Mouse (Mus musculus) T-cell, adult 2 months (primary cell): ENCODE data around the gene Tpx2.

Source experiments
- DNase-seq: peaks from one replicate; pipeline ENCODE4 v3.0.0; 2022; ENCODE audit warnings: low spot score

The Tpx2 gene

DNA sequence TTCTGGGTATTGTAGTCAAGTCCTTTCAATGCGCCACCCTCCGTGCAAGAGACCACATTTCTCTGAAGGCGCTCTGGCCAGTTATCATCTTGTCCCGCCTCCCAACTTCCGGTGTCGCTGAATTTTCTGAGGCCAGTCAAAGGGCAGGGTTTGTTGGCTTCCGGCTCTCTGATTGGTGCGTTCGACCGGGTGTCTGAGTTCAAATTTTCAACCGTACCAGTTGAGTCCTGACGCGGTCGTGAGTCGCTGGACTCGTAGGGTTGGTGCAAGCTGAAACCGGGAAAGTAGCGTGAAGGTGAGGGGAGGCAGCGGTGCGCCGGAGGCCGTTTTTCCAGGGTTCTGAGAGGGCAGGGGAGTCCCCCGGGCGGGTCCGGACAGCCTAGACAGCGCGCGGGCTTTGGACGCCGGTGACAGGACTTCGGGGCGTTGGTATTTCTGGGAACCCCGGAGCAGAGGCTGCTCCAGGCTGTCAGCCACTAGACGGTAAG lies at the start of gene Tpx2:
Tpx2 (plus strand) TSS at position 150 of the 488 bp plus-strand sequence.
- peak; percentile 96 for DNase-seq

DNA sequence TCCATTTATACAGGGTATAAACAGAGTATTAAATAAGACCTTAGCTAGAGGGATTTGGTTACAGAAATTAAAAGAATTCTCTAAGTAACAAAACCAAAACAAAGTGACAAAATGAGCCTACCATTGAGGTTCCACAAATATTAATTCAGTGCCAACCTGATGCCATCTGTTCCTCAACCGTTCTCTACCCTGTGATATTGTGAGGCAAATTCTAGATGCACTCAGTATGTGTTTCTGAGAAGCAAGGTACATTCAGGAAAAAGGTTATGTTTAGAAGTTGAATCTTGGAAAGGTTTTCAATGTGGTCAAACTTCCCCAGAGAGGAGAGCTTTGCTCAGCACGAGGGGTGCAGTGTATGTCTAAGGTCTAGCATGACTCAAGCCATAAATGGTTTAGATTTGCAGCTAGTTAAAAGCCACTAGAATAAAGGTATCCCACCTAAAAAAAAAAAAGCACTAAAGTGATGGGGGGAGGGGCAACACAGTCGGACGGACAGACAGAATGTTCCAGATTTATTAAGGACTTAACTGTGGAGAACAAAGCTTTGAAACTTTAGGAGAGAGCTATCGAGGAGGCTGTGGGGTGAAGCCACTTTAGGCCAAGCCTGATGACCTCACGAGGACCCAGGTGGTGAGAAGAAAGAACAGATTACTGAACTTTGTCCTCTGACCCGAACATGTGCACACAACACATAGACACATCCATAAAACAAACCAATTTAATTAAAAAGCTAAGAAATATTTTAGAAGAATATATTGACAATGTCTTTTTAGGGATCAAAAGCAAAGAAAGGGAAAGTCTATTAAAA lies 47.6 kb upstream of the Tpx2 start:
- no peak for DNase-seq

DNA sequence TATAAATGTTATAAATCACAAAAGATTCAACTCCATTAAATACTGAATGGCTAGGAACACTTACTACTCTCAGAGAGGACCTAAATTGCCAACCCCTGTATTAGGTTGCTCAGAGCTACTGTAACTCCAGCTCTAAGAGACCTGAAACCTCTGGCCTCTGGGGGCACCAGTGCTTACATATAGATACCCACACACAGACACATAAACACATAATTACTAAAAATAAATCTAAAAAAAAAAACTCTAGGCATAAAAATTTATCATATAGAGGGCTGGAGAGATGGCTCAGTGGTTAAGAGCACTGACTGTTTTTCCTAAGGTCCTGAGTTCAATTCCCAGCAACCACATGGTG lies 47.0 kb upstream of the Tpx2 start:
- no peak for DNase-seq

DNA sequence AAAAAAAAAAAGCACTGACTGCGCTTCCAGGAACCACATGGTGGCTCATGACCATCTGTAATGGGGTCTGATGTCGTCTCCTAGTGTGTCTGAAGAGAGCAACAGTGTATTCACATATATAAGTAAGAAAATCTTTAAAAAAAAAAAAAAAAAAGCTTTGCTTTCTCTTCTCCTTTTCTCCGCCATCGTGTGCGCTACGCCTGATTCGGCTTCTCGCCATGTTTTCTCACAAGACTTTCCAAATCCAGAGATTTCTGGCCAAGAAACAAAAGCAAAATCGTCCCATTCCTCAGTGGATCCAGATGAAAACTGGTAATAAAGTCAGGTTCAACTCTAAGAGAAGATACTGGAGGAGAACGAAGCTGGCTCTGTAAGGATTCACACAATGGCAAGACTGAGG lies 45.5 kb upstream of the Tpx2 start:
- DNase-seq, result no peak

DNA sequence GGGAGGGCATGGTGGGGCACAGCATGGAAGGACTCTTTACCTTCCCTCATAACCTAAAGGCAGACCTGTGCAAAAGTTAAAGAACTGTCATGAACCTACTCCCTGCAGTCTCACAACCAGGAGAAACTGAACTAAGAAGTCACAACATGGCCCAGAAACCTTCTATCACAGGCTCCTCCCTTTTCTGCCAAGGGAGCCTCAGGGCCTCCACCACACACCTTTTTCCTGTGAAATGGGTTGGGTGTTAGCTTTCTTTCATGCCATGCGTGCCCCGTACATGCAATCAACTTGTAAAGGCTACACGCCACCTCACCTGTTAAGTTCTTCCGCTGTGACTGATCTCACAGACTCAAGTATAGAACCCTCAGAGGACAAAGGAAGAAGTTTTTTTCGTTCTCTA lies 44.7 kb upstream of the Tpx2 start:
- peak; percentile 28 for DNase-seq

DNA sequence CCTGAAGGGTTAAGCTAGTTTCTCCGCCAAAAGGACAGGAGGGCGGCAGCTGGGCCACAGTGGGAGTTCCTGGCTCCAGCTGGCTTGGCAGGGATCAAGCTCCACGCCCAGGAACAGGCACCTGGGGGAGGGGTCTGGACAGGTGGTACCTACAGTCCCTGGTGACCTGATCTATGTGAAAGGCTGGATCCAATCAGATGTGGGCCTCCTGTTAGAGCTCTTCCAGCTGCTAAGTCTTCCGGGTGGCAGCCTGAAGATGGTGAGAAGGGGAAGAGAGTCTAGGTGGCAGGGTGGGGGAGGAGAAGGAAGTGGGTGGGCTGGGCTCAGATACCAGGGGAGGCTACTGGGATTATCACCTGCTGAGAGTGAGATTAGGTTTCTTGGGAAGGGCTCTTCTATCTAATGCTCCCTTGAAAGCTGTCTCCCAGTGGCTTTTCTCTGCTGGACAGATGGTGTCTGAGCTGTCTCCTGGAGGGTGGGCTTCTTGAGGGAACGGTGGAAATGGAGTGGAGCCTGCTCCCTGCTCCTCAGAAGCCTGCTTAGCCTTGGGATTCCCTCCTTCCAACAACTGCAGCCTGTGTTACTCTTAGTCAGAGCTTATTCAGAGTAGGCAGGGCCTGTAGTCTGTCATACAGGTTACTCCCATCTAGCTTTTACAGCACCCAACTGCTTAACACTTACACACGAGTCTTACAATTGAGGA lies 43.2 kb upstream of the Tpx2 start:
- DNase-seq, result no peak

DNA sequence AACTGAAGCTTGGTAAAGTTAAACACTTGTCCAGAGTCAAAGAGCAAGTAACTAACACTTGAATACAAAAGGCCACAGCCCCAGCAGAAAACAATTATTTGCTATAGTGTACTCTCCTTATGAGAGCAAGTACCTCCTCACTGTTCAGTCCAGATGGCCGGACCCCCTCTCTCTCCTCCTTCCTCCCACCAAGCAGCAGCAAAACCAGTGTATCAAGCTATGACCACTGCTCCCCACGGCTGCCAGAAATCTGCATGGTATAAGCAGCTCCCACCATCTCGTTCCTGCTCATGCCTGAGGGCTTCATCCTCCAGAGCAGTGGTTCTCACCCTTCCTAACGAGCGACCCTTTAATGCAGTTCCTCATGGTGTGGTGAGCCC lies 42.7 kb upstream of the Tpx2 start:
- no peak for DNase-seq

DNA sequence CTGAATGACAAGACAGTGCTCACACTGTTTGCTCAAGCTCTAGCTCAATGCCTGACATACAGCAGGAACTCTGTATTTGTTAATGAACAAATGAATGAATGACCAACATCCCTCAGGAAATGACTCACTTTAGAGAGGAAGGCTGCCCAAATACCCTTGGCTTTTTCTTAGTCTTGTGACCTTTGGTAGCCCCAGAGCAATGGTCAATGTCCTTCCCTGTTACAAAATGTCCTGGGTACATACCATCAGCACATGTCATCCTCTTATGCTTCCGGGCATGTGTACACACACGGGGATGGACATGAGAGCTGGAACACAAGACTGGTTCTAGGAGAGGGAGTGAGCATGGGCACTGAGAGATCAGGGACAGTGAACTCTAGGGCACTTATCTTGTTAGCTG lies 41.7 kb upstream of the Tpx2 start:
- DNase-seq, result no peak

DNA sequence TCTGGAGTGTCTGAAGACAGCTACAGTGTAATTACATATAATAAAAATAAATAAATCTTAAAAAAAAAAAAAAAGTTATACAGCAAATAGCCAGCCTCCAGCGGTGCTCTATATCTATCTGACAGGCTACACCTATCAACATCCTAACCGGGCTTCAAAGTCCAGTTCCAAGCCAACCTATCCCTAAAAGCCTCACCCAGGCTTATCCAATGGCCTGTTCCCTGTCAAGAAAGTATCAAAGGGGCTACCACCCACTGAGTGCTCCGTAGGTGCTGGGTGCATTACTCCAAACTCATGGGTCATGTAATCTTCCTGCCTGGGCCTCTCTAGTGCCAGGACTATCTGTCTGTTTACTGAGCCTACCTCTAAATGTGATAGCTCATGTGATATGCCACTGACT lies 39.6 kb upstream of the Tpx2 start:
- DNase-seq, result no peak

DNA sequence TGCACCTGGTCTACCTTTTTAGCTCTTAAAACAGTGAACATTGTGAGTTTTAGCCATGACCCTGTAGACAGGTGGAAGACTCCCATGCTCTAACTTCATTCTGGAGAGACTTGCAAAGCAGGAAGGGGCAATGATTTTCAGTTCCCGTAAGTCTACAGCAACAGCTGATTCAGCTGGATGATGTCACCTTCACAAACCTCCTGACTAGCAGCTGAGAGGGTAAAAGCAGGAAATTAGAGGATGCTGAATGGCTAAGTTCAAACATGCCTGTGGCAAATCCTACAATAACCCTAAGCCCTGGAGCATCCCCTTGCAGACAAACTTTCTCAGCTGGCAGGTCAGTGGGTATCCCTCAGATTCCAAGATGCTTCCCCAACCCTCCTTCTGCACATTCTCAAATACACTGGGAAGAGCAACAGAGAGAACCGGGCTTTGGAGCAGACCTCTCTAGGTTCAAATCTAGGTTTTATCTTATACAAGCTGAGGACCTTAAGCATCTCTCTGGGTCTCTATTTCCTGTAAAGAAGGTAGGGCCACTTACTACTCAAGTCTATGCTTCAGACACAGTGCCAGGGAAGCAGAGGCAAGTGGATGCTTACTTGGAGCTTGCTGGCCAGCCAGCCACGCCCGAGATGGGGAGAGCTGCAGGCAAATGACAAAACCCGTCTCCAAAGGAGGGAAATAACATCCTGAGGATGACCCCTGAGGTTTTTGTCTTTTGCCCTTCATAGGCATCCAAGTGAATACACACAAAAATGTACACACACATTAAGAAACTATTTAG lies 37.4 kb upstream of the Tpx2 start:
- DNase-seq, result peak; percentile 16

DNA sequence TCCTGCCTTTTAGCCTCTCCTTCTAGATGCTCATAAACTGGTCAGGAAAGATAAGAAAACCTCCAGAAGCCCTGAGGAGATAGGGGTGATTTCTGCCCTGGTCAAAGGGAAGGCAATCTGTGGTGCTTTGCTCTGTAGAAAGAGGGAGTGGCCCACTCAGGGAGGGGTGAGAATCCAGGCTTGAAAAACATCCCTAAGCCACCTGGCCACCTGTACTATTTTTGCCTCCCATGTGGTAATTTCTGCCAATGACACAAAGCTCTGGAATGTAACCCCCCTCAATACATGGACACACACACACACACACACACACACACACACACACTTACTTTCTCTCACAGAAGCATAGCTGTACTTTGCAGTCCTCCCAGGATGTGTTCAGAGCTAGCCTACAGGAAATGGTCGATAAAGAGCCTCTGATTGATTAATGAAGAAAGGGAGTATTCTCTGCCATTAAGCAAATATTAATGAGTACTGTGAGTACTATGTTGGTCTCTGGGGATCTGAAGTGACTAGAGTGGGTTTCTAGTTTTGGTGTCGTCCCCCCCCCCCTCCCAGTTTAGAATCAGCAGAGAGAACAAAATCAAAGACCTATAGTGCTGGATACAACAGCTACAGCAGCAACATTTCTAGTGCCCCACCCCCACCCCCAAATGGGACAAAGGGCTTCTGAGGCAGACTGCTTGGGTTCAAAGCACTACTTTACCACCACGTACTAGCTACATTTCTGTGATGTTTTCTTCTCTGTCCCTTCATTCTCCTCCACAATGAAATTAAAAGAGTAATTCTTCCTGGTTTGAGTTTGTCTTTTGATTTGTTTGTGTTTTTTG lies 36.2 kb upstream of the Tpx2 start:
- no peak for DNase-seq

DNA sequence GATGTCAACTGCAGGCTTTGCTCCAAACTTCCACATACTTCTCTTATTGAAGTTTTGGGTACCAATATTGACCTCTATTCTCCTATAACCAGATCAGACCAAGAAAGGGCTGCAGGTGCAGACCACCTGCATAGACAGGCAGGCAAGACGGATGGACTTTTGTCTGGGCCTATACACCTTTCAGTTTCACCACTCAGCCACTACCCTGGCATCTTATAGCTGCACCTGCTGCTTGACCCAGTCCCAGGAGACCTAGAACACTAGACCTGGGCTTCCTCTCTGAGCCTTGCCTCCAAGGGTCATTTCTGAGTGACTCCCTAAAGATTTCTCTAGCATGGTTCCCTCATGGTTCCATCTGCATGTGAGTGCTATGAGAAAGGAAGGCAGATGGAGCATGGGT lies 34.5 kb upstream of the Tpx2 start:
- DNase-seq, result no peak

DNA sequence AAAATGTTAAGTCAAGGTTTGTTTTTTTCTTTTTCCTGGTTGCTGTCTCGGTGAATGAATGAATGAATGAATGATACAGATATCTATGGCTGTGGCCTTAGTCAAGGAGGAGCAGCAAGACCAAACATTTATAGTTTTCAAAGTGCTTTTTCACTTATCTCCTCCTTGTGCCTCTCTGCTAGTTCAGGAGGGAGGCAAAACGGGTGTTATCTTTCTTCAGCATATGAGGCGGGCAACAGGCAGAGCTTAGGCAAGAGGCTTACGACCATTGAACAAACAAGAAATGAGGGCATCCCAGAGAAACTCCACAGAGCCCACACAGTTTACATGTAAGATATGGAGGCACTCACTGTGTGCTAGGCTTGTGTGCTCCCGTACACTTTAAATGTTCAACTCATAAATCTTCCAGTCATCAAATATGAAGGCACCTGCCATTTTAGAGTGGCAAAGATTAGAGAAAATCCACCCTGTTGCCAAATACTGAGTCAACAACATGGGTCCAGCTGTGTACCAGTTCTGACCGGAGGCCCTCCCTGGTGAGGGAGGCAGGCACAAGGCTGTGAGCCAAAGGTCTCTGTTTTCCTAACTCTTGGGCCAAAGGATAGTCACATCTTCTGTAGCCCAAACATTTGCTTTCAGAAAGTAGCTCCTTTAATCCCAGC lies 33.4 kb upstream of the Tpx2 start:
- no peak for DNase-seq

DNA sequence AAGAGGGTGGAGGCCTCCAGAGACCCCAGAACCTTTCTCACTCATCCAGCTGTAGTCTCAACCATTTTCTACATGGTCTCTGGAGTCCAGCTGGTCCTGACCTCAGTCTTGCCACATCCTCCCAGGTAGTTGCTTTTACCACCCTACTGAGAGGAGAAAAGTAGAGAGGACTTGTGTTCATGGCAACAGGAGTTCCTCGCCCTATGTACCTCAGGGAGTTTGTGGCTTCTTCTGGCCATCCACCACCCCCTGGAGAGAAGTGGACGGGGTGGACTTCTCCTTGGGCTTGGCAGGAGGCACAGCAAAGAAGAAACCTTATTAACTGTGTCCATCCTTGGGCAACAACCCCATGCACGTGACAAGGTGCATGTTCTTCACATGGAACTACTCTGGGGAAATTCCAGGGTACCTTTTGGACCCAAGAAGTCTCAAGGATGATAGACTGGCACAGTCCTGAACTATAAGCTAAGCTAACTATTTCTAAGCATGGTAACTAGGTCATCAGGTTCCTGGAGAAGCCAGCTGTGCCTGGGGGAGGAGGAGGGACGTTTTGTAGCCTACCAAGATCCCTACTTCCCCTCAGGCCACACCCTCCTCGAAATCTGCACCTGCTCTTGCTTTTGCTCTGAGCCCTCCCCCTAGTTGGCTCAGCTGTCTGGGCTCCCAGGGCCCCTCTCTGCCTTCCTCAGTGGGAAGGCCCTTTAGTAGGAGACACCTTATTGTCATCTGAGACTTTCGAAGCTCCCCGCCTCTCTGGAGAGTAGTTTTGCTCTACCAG lies 31.7 kb upstream of the Tpx2 start:
- no peak for DNase-seq

DNA sequence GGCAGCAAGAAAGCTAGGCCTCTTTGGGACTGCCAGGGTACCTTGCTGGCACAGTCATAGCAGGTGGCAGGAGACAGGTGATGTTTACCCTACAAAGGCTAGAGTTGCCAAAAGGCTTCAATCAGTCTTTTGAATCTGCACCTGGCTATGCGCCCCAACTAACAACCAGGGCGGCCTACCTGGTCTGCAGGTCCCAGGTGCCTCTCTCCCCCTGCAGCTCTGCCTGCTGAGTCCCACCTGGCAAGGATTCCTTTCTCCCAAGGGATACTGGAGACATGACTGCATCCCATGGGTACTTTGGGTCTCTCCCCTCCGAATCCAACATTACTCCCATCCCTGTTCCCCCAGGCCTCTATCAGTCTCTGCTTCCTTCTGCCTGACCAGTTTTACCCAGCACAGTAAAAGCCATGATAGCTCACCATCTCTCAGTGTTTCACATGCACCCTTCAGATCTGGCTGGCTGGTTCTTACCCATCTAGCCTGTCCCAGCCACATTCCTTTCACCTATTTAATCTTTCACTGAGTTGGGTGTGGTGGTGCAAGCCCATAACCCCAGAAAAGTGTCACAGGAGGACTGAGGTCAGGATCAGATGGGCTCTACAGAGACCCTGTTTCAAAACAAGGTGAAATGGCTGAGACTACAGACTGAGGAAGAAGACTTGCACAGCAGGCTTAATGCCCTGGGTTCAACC lies 31.0 kb upstream of the Tpx2 start:
- DNase-seq, result no peak

DNA sequence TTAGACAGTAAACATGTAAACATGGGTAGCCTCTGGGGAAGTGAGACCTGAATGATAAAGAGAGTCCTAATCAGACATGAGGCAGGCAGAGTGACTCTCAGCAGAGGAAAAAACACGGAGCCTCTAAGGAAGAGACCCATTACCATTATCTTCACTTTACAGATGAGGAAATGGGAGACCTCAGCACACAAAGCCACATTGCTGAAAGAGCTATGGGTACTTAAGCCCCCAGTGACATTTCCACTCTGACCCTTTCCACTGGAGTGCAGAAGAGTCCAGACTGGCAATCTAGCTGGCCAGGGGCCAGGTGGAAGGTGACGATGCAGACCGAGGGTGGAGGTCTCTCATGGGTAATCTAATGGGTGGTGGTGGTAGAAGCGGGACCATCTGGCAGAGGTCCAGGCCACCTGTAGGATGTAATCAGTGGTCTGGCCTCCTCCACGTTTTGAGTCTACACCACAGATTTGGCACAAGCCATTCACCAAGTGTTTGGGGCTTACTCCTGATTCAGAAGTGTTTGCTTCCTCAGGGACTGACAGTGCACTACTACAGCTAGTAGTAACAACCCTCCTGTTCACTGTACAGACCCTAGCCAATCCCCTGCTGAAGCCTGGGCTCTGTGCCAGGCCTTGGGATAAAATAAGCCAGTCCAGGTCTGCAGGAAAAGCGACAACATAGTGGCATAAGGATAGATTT lies 30.0 kb upstream of the Tpx2 start:
- no peak for DNase-seq

DNA sequence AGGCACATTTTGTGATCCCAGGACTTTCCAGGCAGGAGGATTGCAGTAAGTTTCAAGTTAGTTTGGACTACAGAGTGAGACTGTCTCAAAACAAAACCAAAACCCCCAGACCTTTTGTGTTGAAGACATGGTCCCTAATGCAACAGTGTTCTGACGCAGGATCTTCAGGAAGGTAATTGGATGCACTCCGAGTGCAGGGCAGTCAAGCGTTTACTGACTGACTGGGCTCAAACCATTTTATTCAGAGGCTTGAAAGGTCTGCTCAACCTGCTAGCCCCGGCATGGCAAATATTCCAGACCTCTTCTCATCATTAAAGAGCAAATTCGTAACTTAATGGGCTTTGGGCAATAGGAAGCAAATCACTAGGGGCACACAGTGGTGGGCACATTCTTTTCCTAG lies 29.1 kb upstream of the Tpx2 start:
- no peak for DNase-seq

DNA sequence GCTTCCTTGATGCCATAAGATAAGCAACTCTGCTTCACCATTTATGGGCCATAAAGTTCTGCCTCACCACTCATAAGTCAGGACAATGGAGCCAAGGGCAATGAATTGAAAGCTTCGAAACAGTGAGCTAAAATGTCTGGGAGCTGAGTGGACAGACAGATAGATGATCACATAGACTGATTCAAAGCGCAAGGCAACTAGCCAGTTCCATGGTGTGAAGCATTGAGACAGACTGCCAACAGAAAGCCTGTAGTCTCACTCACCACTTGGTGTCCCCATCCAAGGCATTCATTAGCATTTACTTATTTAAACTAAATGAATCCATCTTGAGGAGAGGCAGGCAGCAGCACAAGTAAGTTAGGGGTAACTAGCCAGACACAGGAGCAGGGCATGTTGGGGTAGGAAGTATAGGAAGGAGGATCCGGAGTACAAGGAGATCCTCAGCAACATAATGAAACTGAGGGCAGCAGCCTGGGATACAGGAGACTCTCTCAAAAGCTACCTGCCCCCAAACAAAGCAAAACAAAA lies 28.6 kb upstream of the Tpx2 start:
- no peak for DNase-seq

DNA sequence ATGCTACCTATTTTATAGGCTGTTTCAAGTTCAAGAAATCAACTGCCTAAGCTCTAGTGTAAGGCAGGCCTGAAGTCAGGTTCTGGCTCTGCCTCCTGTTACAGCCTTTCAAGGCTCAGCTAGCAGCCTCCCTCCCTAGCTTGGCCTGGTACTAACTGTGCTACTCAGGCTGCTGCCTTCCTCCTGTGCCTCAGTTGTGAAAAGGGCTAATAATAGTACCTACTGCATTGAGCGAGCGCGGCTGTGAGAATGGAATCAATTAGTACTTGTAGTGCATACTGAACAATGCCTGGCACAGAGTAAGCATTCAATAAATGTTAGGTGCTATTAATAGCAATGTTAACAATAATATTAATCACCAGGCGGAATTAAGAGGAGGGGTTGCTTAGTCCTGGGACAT lies 27.8 kb upstream of the Tpx2 start:
- no peak for DNase-seq
